Mouse (Mus musculus) inflammation-experienced regulatory T-cells, adult 6 months (primary cell): ENCODE results near the gene Plscr2. TPM values are rescaled to one million over a fixed set of nuclear protein-coding genes. Genes with fewer than 3 reads are reported as not detected.
"Not testable (repeated sequence)": the region's sequence is repeated elsewhere in the genome, so short reads cannot be mapped to it uniquely, and the experiment has no call there.

ENCODE experiments used
- ATAC-seq: one replicate; pipeline ENCODE4 v1.8.0; 2017
- polyA plus RNA-seq, 3 experiments: library from polyadenylated mRNA; unstranded; fragments of 100-300 nt; shearing (Covaris generic); gene quantifications; one replicate each; pipeline ENCODE4 v1.2.1; 2017

Plscr2 gene
- polyA plus RNA-seq, 3 experiments from 2014 or later: not detected

GRCm38 (mm10) chr9:92273956-92274762 is 1.2 kb upstream of the Plscr2 start:
- ATAC-seq: peak; percentile 92

- no peak for ATAC-seq
Observed at GRCm38 (mm10) chr9:92276360-92276759, 958 bp downstream of the Plscr2 start.

GRCm38 (mm10) chr9:92280048-92280447 is 4.6 kb downstream of the Plscr2 start:
- ATAC-seq: no peak

- ATAC-seq: no peak
Observed at GRCm38 (mm10) chr9:92282563-92283171, 7.3 kb downstream of the Plscr2 start.

GRCm38 (mm10) chr9:92289675-92290074 is 14.3 kb downstream of the Plscr2 start:
- no peak for ATAC-seq

- no peak for ATAC-seq
Observed at GRCm38 (mm10) chr9:92292169-92292568, 16.8 kb downstream of the Plscr2 start.

GRCm38 (mm10) chr9:92292922-92293321 is 17.5 kb downstream of the Plscr2 start:
- no peak for ATAC-seq

- no peak for ATAC-seq
Observed at GRCm38 (mm10) chr9:92293560-92294548, 18.5 kb downstream of the Plscr2 start.

GRCm38 (mm10) chr9:92298288-92298687 is 22.9 kb downstream of the Plscr2 start:
- no peak for ATAC-seq

- ATAC-seq: no peak
Observed at GRCm38 (mm10) chr9:92301213-92301612, 25.8 kb downstream of the Plscr2 start.

GRCm38 (mm10) chr9:92305075-92305474 is 29.7 kb downstream of the Plscr2 start:
- peak; percentile 68 for ATAC-seq

- no peak for ATAC-seq
Observed at GRCm38 (mm10) chr9:92305620-92306220, 30.3 kb downstream of the Plscr2 start.

- ATAC-seq: no peak
Observed at GRCm38 (mm10) chr9:92309077-92309476, 33.7 kb downstream of the Plscr2 start, which contains the start of gene 1700057G04Rik. Gene 1700057G04Rik, plus strand, starts transcription at chr9:92309377.

GRCm38 (mm10) chr9:92316791-92317190 is 41.4 kb downstream of the Plscr2 start:
- no peak for ATAC-seq

GRCm38 (mm10) chr9:92325936-92326335 is 50.5 kb downstream of the Plscr2 start:
- not testable (repeated sequence) for ATAC-seq

GRCm38 (mm10) chr9:92326813-92327212 is 51.4 kb downstream of the Plscr2 start:
- no peak for ATAC-seq

GRCm38 (mm10) chr9:92331383-92331782 is 56.0 kb downstream of the Plscr2 start:
- ATAC-seq: no peak

GRCm38 (mm10) chr9:92334845-92335244 is 59.4 kb downstream of the Plscr2 start:
- no peak for ATAC-seq

- no peak for ATAC-seq
Observed at GRCm38 (mm10) chr9:92335277-92335818, 59.9 kb downstream of the Plscr2 start.

GRCm38 (mm10) chr9:92337063-92337462 is 61.7 kb downstream of the Plscr2 start:
- ATAC-seq: no peak

- ATAC-seq: no peak
Observed at GRCm38 (mm10) chr9:92337661-92338060, 62.3 kb downstream of the Plscr2 start.

- no peak for ATAC-seq
Observed at GRCm38 (mm10) chr9:92338954-92339353, 63.6 kb downstream of the Plscr2 start.
